Mouse (Mus musculus): ENCODE results near the gene Rpl23a.
"Not testable (repeated sequence)": the region's sequence is repeated elsewhere in the genome, so short reads cannot be mapped to it uniquely, and the experiment has no call there.

Gene Rpl23a

GRCm38 (mm10) chr11:78138023-78138422 lies 45.4 kb downstream of the Rpl23a start:
- no peak for DNase-seq

DNA sequence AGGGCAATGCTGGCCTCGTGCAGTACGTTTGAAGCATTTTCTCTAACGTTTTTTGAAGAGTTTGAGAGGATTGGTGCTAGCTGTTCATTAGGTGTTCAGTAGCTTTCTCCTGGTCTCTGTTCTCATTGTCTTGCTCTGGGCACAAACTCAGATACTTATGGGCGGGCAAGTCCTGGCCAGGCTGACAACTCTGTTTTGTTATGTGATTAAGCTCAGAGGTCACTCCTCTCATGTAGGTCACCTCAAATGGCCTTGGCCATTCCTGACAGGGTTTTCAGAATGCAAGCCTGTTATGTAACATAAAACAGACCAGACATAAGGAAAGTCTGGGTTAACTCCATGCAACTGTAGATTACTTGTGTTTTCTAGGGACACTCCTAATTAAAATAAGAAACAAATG lies 45.8 kb downstream of the Rpl23a start:
- no peak for DNase-seq

DNA sequence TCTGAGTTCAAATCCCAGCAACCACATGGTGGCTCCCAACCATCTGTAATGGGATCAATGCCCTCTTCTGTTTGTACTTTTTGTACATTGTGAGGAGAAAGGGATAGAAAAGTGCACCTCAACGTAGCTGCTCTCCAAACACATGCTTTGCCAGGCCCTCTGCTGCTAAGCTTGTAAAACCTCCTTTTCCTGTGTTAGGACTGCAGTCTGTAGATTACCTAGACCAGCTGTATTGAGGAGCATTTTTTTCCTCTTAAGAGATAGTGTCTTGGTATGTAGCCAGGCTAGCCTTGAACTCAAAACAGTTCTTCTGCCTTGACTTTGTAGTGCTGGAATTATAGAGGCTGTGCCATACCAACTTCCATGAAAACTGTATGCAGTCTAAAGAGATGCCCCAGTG lies 47.3 kb downstream of the Rpl23a start:
- no peak for DNase-seq

- DNase-seq, result not testable (repeated sequence)
Observed at GRCm38 (mm10) chr11:78135314-78135713, 48.1 kb downstream of the Rpl23a start.

DNA sequence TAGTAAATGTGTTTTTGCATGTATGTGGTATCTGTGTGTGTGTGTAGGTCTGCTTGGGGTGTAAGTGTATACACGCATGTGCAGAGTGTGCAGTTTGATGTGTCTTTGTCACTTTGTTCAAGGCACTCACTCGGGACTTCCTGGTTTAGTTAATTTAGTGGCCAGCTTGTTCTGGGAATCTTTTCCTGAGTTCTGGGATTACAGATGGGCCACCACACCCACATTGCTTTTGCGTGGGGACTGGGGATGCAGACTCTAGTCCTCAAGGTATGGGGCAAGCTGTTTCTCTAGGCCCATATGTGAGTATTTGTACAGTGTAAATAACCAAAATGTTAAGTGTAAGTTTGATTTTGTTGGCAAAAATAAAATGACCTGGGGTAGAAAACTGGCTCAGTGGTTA lies 49.0 kb downstream of the Rpl23a start:
- DNase-seq, result no peak

DNA sequence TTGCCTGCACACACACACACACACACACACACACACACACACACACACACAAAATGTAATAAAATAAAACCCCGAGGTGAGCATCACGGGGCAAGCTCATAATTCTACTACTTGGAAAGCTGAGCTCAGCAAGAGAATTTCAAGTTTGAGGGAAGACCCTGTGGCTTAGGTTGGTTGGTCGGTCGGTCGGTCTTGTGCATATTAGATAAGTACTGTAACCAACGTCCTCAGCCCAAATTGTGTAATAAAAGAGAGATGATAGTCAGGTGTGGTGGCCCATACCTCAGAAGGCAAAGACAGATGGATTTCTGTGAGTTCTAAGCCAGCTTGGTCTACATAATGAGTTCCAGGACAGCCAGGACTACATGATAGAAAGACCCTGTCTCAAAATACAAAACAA lies 49.5 kb downstream of the Rpl23a start:
- DNase-seq, result no peak

All from lung, postnatal 10 days (tissue).